Mouse (Mus musculus) CH12.LX (cell line): ENCODE measurements around the gene Trak2. TPM values are rescaled to one million over a fixed set of nuclear protein-coding genes. Genes with fewer than 3 reads are reported as not detected.

ENCODE experiments used
- DNase-seq: peaks from one replicate; pipeline ENCODE4 v3.0.0-alpha.2; 2013; ENCODE audit errors: extremely low read depth
- H3K27ac ChIP-seq: 2 replicates; pipeline ENCODE4 v1.5.1; 2012; ENCODE audit warnings: low read depth, mild to moderate bottlenecking, control low read depth, moderate library complexity; ENCODE audit not compliant: insufficient read depth
- H3K27me3 ChIP-seq: replicated peaks from 2 replicates; pipeline ENCODE3; 2012; ENCODE audit warnings: inconsistent platforms
- H3K36me3 ChIP-seq, 2 experiments: replicated peaks in 1 of 2; 2 replicates each; pipeline versions ENCODE3 to v1.6.1; 2012; ENCODE audit warnings: inconsistent platforms in 1 of 2, low read length in 1 of 2, mild to moderate bottlenecking in 1 of 2, mixed read lengths in 1 of 2, moderate library complexity in 1 of 2; ENCODE audit not compliant: control insufficient read depth in 1 of 2, insufficient read depth in 1 of 2
- H3K4me1 ChIP-seq, 2 experiments: 2 replicates each; pipeline ENCODE4 v1.6.1; 2012; ENCODE audit warnings: inconsistent platforms in 1 of 2, moderate library complexity in 1 of 2; ENCODE audit not compliant: insufficient read depth in 2 of 2, control insufficient read depth in 1 of 2
- H3K4me2 ChIP-seq: 2 replicates; pipeline ENCODE4 v1.6.1; 2012; ENCODE audit warnings: low read depth, mild to moderate bottlenecking, control low read depth; ENCODE audit not compliant: poor library complexity, insufficient read depth, severe bottlenecking
- H3K4me3 ChIP-seq, 3 experiments: fragments of 150-350 bp in 1 of 3; sonication (generic) in 1 of 3; replicated peaks in 1 of 3; 2 replicates each; pipeline versions ENCODE3 to v1.5.1; 2011 to 2012; ENCODE audit warnings: low read depth in 2 of 3, low read length in 2 of 3, mild to moderate bottlenecking in 2 of 3, moderate library complexity in 2 of 3, control low read depth in 1 of 3, improper control_type of control experiment in 1 of 3, inconsistent platforms in 1 of 3, mixed read lengths in 1 of 3; ENCODE audit not compliant: poor library complexity in 1 of 3
- H3K79me2 ChIP-seq: replicated peaks from 2 replicates; pipeline ENCODE4 v1.6.1; 2012; ENCODE audit warnings: mild to moderate bottlenecking, moderate library complexity; ENCODE audit not compliant: control insufficient read depth, poor library complexity, insufficient read depth, severe bottlenecking; ENCODE audit errors: extremely low read depth
- H3K9ac ChIP-seq: 2 replicates; pipeline ENCODE4 v1.6.1; 2012; ENCODE audit warnings: low read depth, mild to moderate bottlenecking, control low read depth, moderate library complexity; ENCODE audit not compliant: insufficient read depth
- H3K9me3 ChIP-seq: replicated peaks from 2 replicates; pipeline ENCODE3; 2012; ENCODE audit warnings: low read length, inconsistent platforms, mixed read lengths
- BHLHE40 ChIP-seq: IDR thresholded peaks from 2 replicates; pipeline ENCODE4 v1.6.1; 2011; ENCODE audit warnings: mild to moderate bottlenecking, low read depth, low read length, improper control_type of control experiment
- CHD1 ChIP-seq: IDR thresholded peaks from 2 replicates; pipeline ENCODE4 v1.6.1; 2012; ENCODE audit warnings: low read depth, low read length, improper control_type of control experiment, inconsistent platforms
- CHD2 ChIP-seq: IDR thresholded peaks from 2 replicates; pipeline ENCODE4 v1.6.1; 2011; ENCODE audit warnings: low read length, improper control_type of control experiment
- CTCF ChIP-seq, 2 experiments: IDR thresholded peaks in 1 of 2; conservative IDR thresholded peaks in 1 of 2; 2 replicates each; pipeline ENCODE4 v1.5.1; 2011 to 2012; ENCODE audit warnings: low read depth in 2 of 2, low read length in 2 of 2, improper control_type of control experiment in 1 of 2, inconsistent platforms in 1 of 2, mild to moderate bottlenecking in 1 of 2, moderate library complexity in 1 of 2
- ELF1 ChIP-seq: IDR thresholded peaks from 2 replicates; pipeline ENCODE4 v1.6.1; 2014; ENCODE audit warnings: low read depth, mild to moderate bottlenecking, inconsistent platforms, low read length, improper control_type of control experiment
- EP300 ChIP-seq: IDR thresholded peaks from 2 replicates; pipeline ENCODE4 v1.6.1; 2011; ENCODE audit warnings: low read length, improper control_type of control experiment
- GABPA ChIP-seq: IDR thresholded peaks from 2 replicates; pipeline ENCODE4 v1.6.1; 2012; ENCODE audit warnings: low read depth, low read length, improper control_type of control experiment, inconsistent platforms; ENCODE audit not compliant: insufficient replicate concordance
- IRF4 ChIP-seq: IDR thresholded peaks from 2 replicates; pipeline ENCODE4 v1.6.1; 2014; ENCODE audit warnings: low read depth, mild to moderate bottlenecking, inconsistent platforms, low read length, improper control_type of control experiment
- JUN ChIP-seq: IDR thresholded peaks from 2 replicates; pipeline ENCODE4 v1.6.1; 2011; ENCODE audit warnings: low read depth, mild to moderate bottlenecking, low read length, improper control_type of control experiment, moderate library complexity; ENCODE audit not compliant: insufficient read depth
- KAT2A ChIP-seq: IDR thresholded peaks from 2 replicates; pipeline ENCODE4 v1.6.1; 2012; ENCODE audit warnings: low read length, improper control_type of control experiment, inconsistent platforms; ENCODE audit not compliant: insufficient replicate concordance
- MAX ChIP-seq: IDR thresholded peaks from 2 replicates; pipeline ENCODE4 v1.6.1; 2011; ENCODE audit warnings: low read length, improper control_type of control experiment
- MAZ ChIP-seq: IDR thresholded peaks from 2 replicates; pipeline ENCODE4 v1.6.1; 2012; ENCODE audit warnings: low read depth, mild to moderate bottlenecking, inconsistent platforms, low read length, improper control_type of control experiment, moderate library complexity
- MEF2A ChIP-seq: IDR thresholded peaks from 2 replicates; pipeline ENCODE4 v1.6.1; 2014; ENCODE audit warnings: low read depth, mild to moderate bottlenecking, inconsistent platforms, low read length, improper control_type of control experiment, borderline replicate concordance
- MXI1 ChIP-seq: IDR thresholded peaks from 2 replicates; pipeline ENCODE4 v1.6.1; 2011; ENCODE audit warnings: mild to moderate bottlenecking, low read depth, low read length, improper control_type of control experiment
- MYC ChIP-seq: IDR thresholded peaks from 2 replicates; pipeline ENCODE4 v1.6.1; 2011; ENCODE audit warnings: low read depth, mild to moderate bottlenecking, improper control_type of control experiment, low read length
- NRF1 ChIP-seq: IDR thresholded peaks from 2 replicates; pipeline ENCODE4 v1.6.1; 2014; ENCODE audit warnings: low read depth, mild to moderate bottlenecking, inconsistent platforms, low read length, improper control_type of control experiment, moderate library complexity
- PAX5 ChIP-seq: IDR thresholded peaks from 2 replicates; pipeline ENCODE4 v1.6.1; 2012; ENCODE audit warnings: low read length, inconsistent platforms, mixed read lengths
- POLR2AphosphoS2 ChIP-seq: IDR thresholded peaks from 2 replicates; pipeline ENCODE4 v1.6.1; 2011; ENCODE audit warnings: low read depth, low read length, improper control_type of control experiment
- RAD21 ChIP-seq: IDR thresholded peaks from 2 replicates; pipeline ENCODE4 v1.6.1; 2011; ENCODE audit warnings: low read depth, mild to moderate bottlenecking, low read length, improper control_type of control experiment, moderate library complexity
- RCOR1 ChIP-seq: conservative IDR thresholded peaks from 2 replicates; pipeline ENCODE4 v1.6.1; 2012; ENCODE audit warnings: low read depth, mild to moderate bottlenecking, inconsistent platforms, low read length, improper control_type of control experiment
- SIN3A ChIP-seq: IDR thresholded peaks from 2 replicates; pipeline ENCODE4 v1.6.1; 2012; ENCODE audit warnings: low read length, improper control_type of control experiment, inconsistent platforms
- SMC3 ChIP-seq: IDR thresholded peaks from 2 replicates; pipeline ENCODE4 v1.6.1; 2011; ENCODE audit warnings: low read depth, low read length, improper control_type of control experiment
- TBP ChIP-seq: conservative IDR thresholded peaks from 2 replicates; pipeline ENCODE4 v1.6.1; 2011; ENCODE audit warnings: low read depth, low read length, improper control_type of control experiment
- TCF12 ChIP-seq: IDR thresholded peaks from 2 replicates; pipeline ENCODE4 v1.6.1; 2014; ENCODE audit warnings: low read depth, mild to moderate bottlenecking, inconsistent platforms, low read length, improper control_type of control experiment
- UBTF ChIP-seq: IDR thresholded peaks from 2 replicates; pipeline ENCODE4 v1.6.1; 2012; ENCODE audit warnings: low read depth, mild to moderate bottlenecking, inconsistent platforms, low read length, improper control_type of control experiment, moderate library complexity
- USF1 ChIP-seq: IDR thresholded peaks from 2 replicates; pipeline ENCODE4 v1.6.1; 2014; ENCODE audit warnings: low read depth, mild to moderate bottlenecking, inconsistent platforms, low read length, improper control_type of control experiment
- ZKSCAN1 ChIP-seq: IDR thresholded peaks from 2 replicates; pipeline ENCODE4 v1.6.1; 2012; ENCODE audit warnings: low read depth, inconsistent platforms, low read length, improper control_type of control experiment, borderline replicate concordance
- ZMIZ1 ChIP-seq: IDR thresholded peaks from 2 replicates; pipeline ENCODE4 v1.6.1; 2012; ENCODE audit warnings: low read depth, mild to moderate bottlenecking, inconsistent platforms, low read length, improper control_type of control experiment
- ZNF384 ChIP-seq: IDR thresholded peaks from 2 replicates; pipeline ENCODE4 v1.6.1; 2012; ENCODE audit warnings: low read depth, low read length, improper control_type of control experiment, inconsistent platforms
- dilution Hi-C: fragments of 300-500 bp; cut with MboI; formaldehyde crosslinking; loops from 2 replicates; pipeline ENCODE4 v1.14.3; 2020; ENCODE audit warnings: low sequenced_read_pairs; ENCODE audit not compliant: extremely low pct_unique_long_range_greater_than_20kb, extremely low pct_ligation_motif_present
- in situ Hi-C: fragments of 300-500 bp; cut with MboI; formaldehyde crosslinking; loops from 3 replicates; pipeline ENCODE4 v1.14.3; 2019; ENCODE audit warnings: low sequenced_read_pairs, low pct_ligation_motif_present, low pct_unique_long_range_greater_than_20kb, mixed read lengths
- polyA plus RNA-seq: library from polyadenylated mRNA; unstranded; fragments of >175 nt; gene quantifications from 2 replicates; pipeline ENCODE4 v1.2.1, GENCODE M21; 2012; ENCODE audit warnings: low read depth; ENCODE audit not compliant: insufficient read length
- total RNA-seq, 2 experiments: library from RNA; depleted of rRNA; stranded (reverse); fragments of 300-350 nt in 1 of 2; fragments of >200 nt in 1 of 2; gene quantifications; 2 replicates each; pipeline ENCODE4 v1.2.3; 2012 to 2014

Gene Trak2
- total and polyA plus RNA-seq, 3 experiments = 7.7 to 16.7 (median 11.4) TPM

- in situ Hi-C loops (loop anchor here (10.0 kb wide), 1 partner anchor 221 kb away; no protein-coding TSS in a partner anchor), dilution Hi-C loops (no loop called here)
- Histone ChIP-seq H3K4me3 (no peak overlapping the region), H3K9ac (no peak overlapping the region), H3K9me3 (no peaks in the 10 kb centered on the region)
- TF ChIP-seq JUN (no peak), ZKSCAN1 (no peak), ZNF384 (no peak), RCOR1 (no peak), PAX5 (no peak), RAD21 (no peak), NRF1 (no peak), CTCF (conservative IDR thresholded peaks at IDR 0.05 in 1 of 2, IDR thresholded peaks at IDR 0.05 in 1 of 2; ENCODE audit: low read depth in 2 of 2, low read length in 2 of 2) (no peak), SIN3A (no peak), KAT2A (no peak), MAZ (no peak), TBP (no peak), POLR2AphosphoS2 (no peak), CHD2 (no peak), TCF12 (no peak), MXI1 (no peak), GABPA (no peak)
- TF ChIP-seq, all 38 proteins: peak for 0
- no peaks in the 10 kb centered on the region for H3K27me3 ChIP-seq
- no peak overlapping the region for H3K4me2 ChIP-seq
- no peak overlapping the region for H3K27ac ChIP-seq
- peaks cover 0 to 23% of the 10 kb centered on the region in 2 experiments; a peak in 2 of 4 replicates for H3K4me1 ChIP-seq
- no peaks in the 10 kb centered on the region for H3K79me2 ChIP-seq
- DNase-seq = peak; percentile 42
- peaks cover 0 to 13% of the 10 kb centered on the region in 2 experiments for H3K36me3 ChIP-seq
These were observed 22.1 kb upstream of the Trak2 start for GRCm38 (mm10) chr1:58995313-58995712.

GRCm38 (mm10) chr1:58993723-58994122, 20.5 kb upstream of the Trak2 start:
- peak; percentile 32 for DNase-seq
- in situ Hi-C loops (loop anchor here (5.0 to 10.0 kb wide), 2 partner anchors 76 to 219 kb away; no protein-coding TSS in a partner anchor), dilution Hi-C loops (no loop called here)
- Histone ChIP-seq H3K4me3 (no peak overlapping the region), H3K36me3 (peaks cover 0 to 15% of the 10 kb centered on the region in 2 experiments), H3K9ac (no peak overlapping the region), H3K9me3 (no peaks in the 10 kb centered on the region), H3K27ac (no peak overlapping the region), H3K4me2 (no peak overlapping the region), H3K4me1 (peaks cover 0 to 23% of the 10 kb centered on the region in 2 experiments; a peak in 2 of 4 replicates), H3K79me2 (no peaks in the 10 kb centered on the region), H3K27me3 (no peaks in the 10 kb centered on the region)
- TF ChIP-seq SIN3A = no peak
- peak; percentile 51 for TF ChIP-seq SMC3
- TF ChIP-seq MAZ = no peak
- no peak for TF ChIP-seq BHLHE40
- TF ChIP-seq JUN = no peak
- no peak for TF ChIP-seq MXI1
- TF ChIP-seq CHD2 = no peak
- no peak for TF ChIP-seq POLR2AphosphoS2
- TF ChIP-seq UBTF = no peak
- no peak for TF ChIP-seq ELF1
- TF ChIP-seq RAD21 = peak; percentile 69
- no peak for TF ChIP-seq MYC
- TF ChIP-seq EP300 = no peak
- TF ChIP-seq IRF4 = no peak
- no peak for TF ChIP-seq PAX5
- no peak for TF ChIP-seq USF1
- TF ChIP-seq MAX = no peak
- TF ChIP-seq MEF2A = no peak
- no peak for TF ChIP-seq RCOR1
- no peak for TF ChIP-seq NRF1
- no peak for TF ChIP-seq TCF12
- no peak for TF ChIP-seq ZMIZ1
- TF ChIP-seq CHD1 = no peak
- peak in 1 of 2 experiments; percentile 64; a peak in 2 of 4 replicates for TF ChIP-seq CTCF (conservative IDR thresholded peaks at IDR 0.05 in 1 of 2, IDR thresholded peaks at IDR 0.05 in 1 of 2; ENCODE audit: low read depth in 2 of 2, low read length in 2 of 2)
